Mouse (Mus musculus) hindbrain, embryonic 13.5 days (tissue): ENCODE measurements at regions not wholly inside any gene's neighbourhood (a gene's known extent, or its start where the extent isn't known, plus 50 kb on each side); places are given as distances from the start of the nearest gene placed in this dataset.

Source experiments
- ATAC-seq: fragments of 200-750 bp; cut with Nextera tagmentation; 2 replicates; pipeline ENCODE4 v1.8.0; 2017; ENCODE audit warnings: moderate TSS enrichment; ENCODE audit not compliant: low FRiP score
- H3K27ac ChIP-seq: fragments of 300-500 bp; sonication (generic); 2 replicates; pipeline ENCODE4 v1.5.1; 2015; ENCODE audit warnings: inconsistent platforms, mild to moderate bottlenecking, moderate library complexity
- H3K27me3 ChIP-seq: fragments of 300-500 bp; sonication (generic); 2 replicates; pipeline ENCODE4 v1.6.1; 2015; ENCODE audit warnings: mild to moderate bottlenecking, inconsistent platforms
- H3K36me3 ChIP-seq: fragments of 300-500 bp; sonication (generic); 2 replicates; pipeline ENCODE4 v1.6.1; 2015; ENCODE audit warnings: mild to moderate bottlenecking, inconsistent platforms
- H3K4me1 ChIP-seq: fragments of 300-500 bp; sonication (generic); replicated peaks from 2 replicates; pipeline ENCODE4 v1.6.1; 2015; ENCODE audit warnings: inconsistent platforms
- H3K4me2 ChIP-seq: fragments of 300-500 bp; sonication (generic); 2 replicates; pipeline ENCODE4 v1.6.1; 2015; ENCODE audit warnings: inconsistent platforms, mild to moderate bottlenecking, moderate library complexity
- H3K4me3 ChIP-seq: fragments of 300-500 bp; sonication (generic); 2 replicates; pipeline ENCODE4 v1.5.1; 2015; ENCODE audit warnings: mild to moderate bottlenecking, inconsistent platforms
- H3K9ac ChIP-seq: fragments of 300-500 bp; sonication (generic); 2 replicates; pipeline ENCODE4 v1.6.1; 2015; ENCODE audit warnings: mild to moderate bottlenecking, inconsistent platforms
- H3K9me3 ChIP-seq: fragments of 300-500 bp; sonication (generic); 2 replicates; pipeline ENCODE4 v1.6.1; 2016; ENCODE audit warnings: inconsistent platforms
- WGBS: fragments of 180-500 bp; shearing (Covaris S2); methylation state at CpG from one replicate; pipeline ENCODE4 v1.1.7; 2015; 5-methylcytosine and 5-hydroxymethylcytosine counted together

DNA sequence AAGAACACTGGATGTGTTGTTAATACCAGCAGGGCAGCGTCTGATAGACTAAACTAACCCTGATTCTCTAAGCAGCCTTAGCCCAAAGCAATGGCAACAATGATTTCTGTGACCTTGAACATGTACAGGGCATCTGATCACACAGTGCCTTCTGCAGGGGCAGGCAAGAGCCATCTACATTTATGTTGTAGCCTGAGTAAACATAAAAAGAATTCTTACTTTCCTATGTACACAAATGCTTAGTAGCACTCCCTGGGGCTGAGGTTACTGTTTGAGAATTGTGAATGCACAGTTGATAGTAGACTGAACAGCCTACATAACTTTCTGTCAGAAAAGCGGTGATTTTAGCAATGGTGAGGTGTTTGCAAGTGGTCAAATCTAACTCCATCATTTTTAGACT, 204.9 kb upstream of the Dusp10 start:
- no peaks in the 10 kb centered on the region for H3K4me1 ChIP-seq
- no peaks in the 10 kb centered on the region for H3K9me3 ChIP-seq
- no peak overlapping the region for H3K27ac ChIP-seq
- 88% methylated on average over 2 of the region's 2 CpGs for WGBS
- H3K4me2 ChIP-seq, result no peak overlapping the region
- no peaks in the 10 kb centered on the region for H3K27me3 ChIP-seq
- no peak overlapping the region for H3K4me3 ChIP-seq
- H3K9ac ChIP-seq, result no peak overlapping the region
- no peaks in the 10 kb centered on the region for H3K36me3 ChIP-seq
- no peak for ATAC-seq

DNA sequence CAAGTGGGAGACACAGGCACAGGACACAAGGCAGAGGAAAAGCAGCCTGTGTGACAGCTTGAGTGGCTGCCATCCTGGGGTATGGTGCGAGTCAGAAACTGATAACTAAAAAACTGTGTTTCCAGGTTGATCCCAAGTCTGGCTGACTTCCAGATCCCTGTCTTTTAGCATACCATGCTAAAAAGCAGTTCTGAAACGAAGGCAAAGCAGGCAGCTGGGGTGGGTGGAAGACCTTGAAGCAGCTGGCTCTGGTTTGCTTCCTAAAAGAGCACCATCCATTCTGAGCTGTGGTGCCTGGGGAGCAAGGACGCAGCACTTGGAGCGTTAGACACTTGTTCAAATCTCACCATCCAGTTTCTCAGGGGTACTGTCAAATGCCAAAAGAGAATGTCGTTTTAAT, 192.5 kb upstream of the Dusp10 start:
- 61% methylated on average over 5 of the region's 5 CpGs for WGBS
- H3K27me3 ChIP-seq, result no peaks in the 10 kb centered on the region
- no peaks in the 10 kb centered on the region for H3K36me3 ChIP-seq
- no peak overlapping the region for H3K4me2 ChIP-seq
- H3K4me3 ChIP-seq, result no peak overlapping the region
- no peaks in the 10 kb centered on the region for H3K4me1 ChIP-seq
- no peak overlapping the region for H3K27ac ChIP-seq
- ATAC-seq, result no peak
- H3K9me3 ChIP-seq, result no peaks in the 10 kb centered on the region
- no peak overlapping the region for H3K9ac ChIP-seq

DNA sequence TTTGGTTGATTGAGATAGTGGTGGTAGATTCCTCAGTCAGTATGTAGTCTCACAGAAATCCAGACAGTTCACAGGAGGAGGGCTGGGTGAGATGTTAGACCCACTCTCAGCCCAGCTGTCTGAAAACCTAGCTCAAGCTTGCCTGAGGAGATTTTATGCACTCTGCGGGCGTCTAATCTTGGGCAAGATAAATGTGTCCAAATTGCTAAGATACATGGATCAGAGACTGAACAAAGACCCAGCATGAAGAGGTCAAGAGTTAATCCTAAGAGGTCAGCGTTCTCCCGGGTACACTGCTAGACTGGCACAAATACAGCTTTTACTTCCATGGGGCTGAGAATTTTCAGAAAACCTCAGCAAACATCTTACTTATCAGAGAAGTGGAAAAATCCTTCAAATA, 186.8 kb upstream of the Dusp10 start:
- WGBS, result 23% methylated on average over 4 of the region's 4 CpGs
- Histone ChIP-seq H3K36me3 (no peaks in the 10 kb centered on the region), H3K4me1 (no peaks in the 10 kb centered on the region), H3K9ac (no peak overlapping the region), H3K27ac (no peak overlapping the region), H3K9me3 (0 out of 2 replicates have a peak, but pooled peaks cover 3% of the 10 kb centered on the region), H3K4me3 (no peak overlapping the region), H3K27me3 (no peaks in the 10 kb centered on the region), H3K4me2 (no peak overlapping the region)
- no peak for ATAC-seq

- H3K36me3 ChIP-seq, result no peaks in the 10 kb centered on the region
- no peak for ATAC-seq
- no peaks in the 10 kb centered on the region for H3K4me1 ChIP-seq
- H3K27me3 ChIP-seq, result no peaks in the 10 kb centered on the region
- H3K4me3 ChIP-seq, result no peak overlapping the region
- H3K27ac ChIP-seq, result no peak overlapping the region
- WGBS, result 79% methylated on average over 4 of the region's 4 CpGs
- H3K9ac ChIP-seq, result no peak overlapping the region
- H3K9me3 ChIP-seq, result no peaks in the 10 kb centered on the region
- no peak overlapping the region for H3K4me2 ChIP-seq
Observed at GRCm38 (mm10) chr1:183845135-183845534, 168.0 kb upstream of the Dusp10 start.

GRCm38 (mm10) chr1:183853956-183854613, 159.0 kb upstream of the Dusp10 start:
- Histone ChIP-seq H3K9ac (no peak overlapping the region), H3K27ac (no peak overlapping the region), H3K4me1 (no peaks in the 10 kb centered on the region), H3K36me3 (no peaks in the 10 kb centered on the region), H3K27me3 (no peaks in the 10 kb centered on the region), H3K9me3 (no peaks in the 10 kb centered on the region), H3K4me3 (no peak overlapping the region), H3K4me2 (no peak overlapping the region)
- WGBS, result 76% methylated on average over 3 of the region's 3 CpGs
- ATAC-seq, result no peak

DNA sequence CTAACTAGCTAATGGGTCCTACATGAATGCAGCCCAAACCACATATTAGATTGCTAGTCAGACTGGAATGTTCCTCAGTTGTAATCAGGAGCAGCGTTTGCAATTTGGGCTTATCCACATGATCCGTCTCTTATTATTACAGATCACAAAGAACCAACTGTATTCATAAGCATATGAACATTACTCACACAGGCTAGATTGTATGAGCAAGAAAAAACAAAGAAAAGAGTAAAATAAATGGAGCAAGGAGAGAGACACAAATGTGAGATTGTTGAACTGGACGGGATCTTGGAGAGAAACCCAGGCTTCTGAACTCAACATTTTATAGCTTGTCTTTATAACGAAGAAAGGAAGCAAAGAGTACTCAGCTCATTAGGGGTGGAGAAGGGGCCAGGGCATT, 148.0 kb upstream of the Dusp10 start:
- H3K9ac ChIP-seq, result no peak overlapping the region
- no peak for ATAC-seq
- H3K9me3 ChIP-seq, result no peaks in the 10 kb centered on the region
- no peak overlapping the region for H3K27ac ChIP-seq
- no peak overlapping the region for H3K4me2 ChIP-seq
- H3K27me3 ChIP-seq, result no peaks in the 10 kb centered on the region
- H3K36me3 ChIP-seq, result no peaks in the 10 kb centered on the region
- no peak overlapping the region for H3K4me3 ChIP-seq
- H3K4me1 ChIP-seq, result no peaks in the 10 kb centered on the region
- WGBS, result 89% methylated on average over 4 of the region's 4 CpGs

GRCm38 (mm10) chr1:183865586-183865985, 147.5 kb upstream of the Dusp10 start:
- no peak for ATAC-seq
- H3K9ac ChIP-seq, result no peak overlapping the region
- no peaks in the 10 kb centered on the region for H3K36me3 ChIP-seq
- no peaks in the 10 kb centered on the region for H3K9me3 ChIP-seq
- WGBS, result 89% methylated on average over 3 of the region's 3 CpGs
- H3K4me2 ChIP-seq, result no peak overlapping the region
- H3K27me3 ChIP-seq, result no peaks in the 10 kb centered on the region
- no peak overlapping the region for H3K27ac ChIP-seq
- no peaks in the 10 kb centered on the region for H3K4me1 ChIP-seq
- H3K4me3 ChIP-seq, result no peak overlapping the region

GRCm38 (mm10) chr1:183868965-183869364, 144.1 kb upstream of the Dusp10 start:
- 93% methylated on average over 5 of the region's 5 CpGs for WGBS
- H3K4me1 ChIP-seq, result no peaks in the 10 kb centered on the region
- no peaks in the 10 kb centered on the region for H3K27me3 ChIP-seq
- no peak overlapping the region for H3K4me3 ChIP-seq
- no peak overlapping the region for H3K9ac ChIP-seq
- no peak overlapping the region for H3K4me2 ChIP-seq
- H3K36me3 ChIP-seq, result no peaks in the 10 kb centered on the region
- no peaks in the 10 kb centered on the region for H3K9me3 ChIP-seq
- ATAC-seq, result no peak
- H3K27ac ChIP-seq, result no peak overlapping the region

GRCm38 (mm10) chr1:183895936-183896335, 117.2 kb upstream of the Dusp10 start:
- Histone ChIP-seq H3K27ac (no peak overlapping the region), H3K9ac (no peak overlapping the region), H3K9me3 (no peaks in the 10 kb centered on the region), H3K4me3 (no peak overlapping the region), H3K4me1 (peaks cover under 1% of the 10 kb centered on the region; the same call in 1 of the 2 replicates), H3K27me3 (no peaks in the 10 kb centered on the region), H3K36me3 (no peaks in the 10 kb centered on the region), H3K4me2 (no peak overlapping the region)
- WGBS, result 89% methylated on average over 3 of the region's 3 CpGs
- no peak for ATAC-seq

DNA sequence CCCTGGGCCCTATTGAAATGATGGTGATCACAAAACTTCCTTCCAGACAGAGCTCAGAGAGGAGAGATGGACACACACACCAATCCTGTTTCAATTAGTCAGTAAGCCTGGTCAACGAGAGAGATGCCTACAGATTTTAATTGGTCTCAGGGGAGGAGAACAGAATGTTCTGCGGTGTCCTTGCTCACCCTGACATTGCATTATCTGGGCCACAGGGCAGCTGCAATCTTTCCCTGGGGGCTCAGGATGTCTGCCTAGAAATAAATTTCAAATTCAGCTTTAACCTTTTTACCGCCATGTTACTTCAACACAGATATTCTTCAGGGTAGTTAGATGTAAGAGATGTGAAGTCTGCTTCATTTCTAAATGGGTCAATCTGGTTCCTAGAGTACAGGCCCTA, 115.0 kb upstream of the Dusp10 start:
- no peak for ATAC-seq
- Histone ChIP-seq H3K27me3 (no peaks in the 10 kb centered on the region), H3K27ac (no peak overlapping the region), H3K4me3 (no peak overlapping the region), H3K9ac (no peak overlapping the region), H3K4me1 (no peaks in the 10 kb centered on the region), H3K36me3 (no peaks in the 10 kb centered on the region), H3K9me3 (no peaks in the 10 kb centered on the region), H3K4me2 (no peak overlapping the region)
- WGBS, result 58% methylated on average over 3 of the region's 3 CpGs

GRCm38 (mm10) chr1:183904564-183904963, 108.5 kb upstream of the Dusp10 start:
- H3K27me3 ChIP-seq, result no peaks in the 10 kb centered on the region
- no peak overlapping the region for H3K4me3 ChIP-seq
- no peaks in the 10 kb centered on the region for H3K36me3 ChIP-seq
- 83% methylated on average over 7 of the region's 7 CpGs for WGBS
- H3K4me1 ChIP-seq, result no peaks in the 10 kb centered on the region
- H3K9ac ChIP-seq, result no peak overlapping the region
- H3K4me2 ChIP-seq, result no peak overlapping the region
- no peak overlapping the region for H3K27ac ChIP-seq
- ATAC-seq, result no peak
- H3K9me3 ChIP-seq, result no peaks in the 10 kb centered on the region

GRCm38 (mm10) chr1:183905345-183906142, 107.6 kb upstream of the Dusp10 start:
- ATAC-seq, result no peak
- no peak overlapping the region for H3K9ac ChIP-seq
- H3K27ac ChIP-seq, result no peak overlapping the region
- 82% methylated on average over 11 of the region's 11 CpGs for WGBS
- no peaks in the 10 kb centered on the region for H3K4me1 ChIP-seq
- H3K4me3 ChIP-seq, result no peak overlapping the region
- H3K36me3 ChIP-seq, result no peaks in the 10 kb centered on the region
- no peaks in the 10 kb centered on the region for H3K27me3 ChIP-seq
- H3K9me3 ChIP-seq, result no peaks in the 10 kb centered on the region
- H3K4me2 ChIP-seq, result no peak overlapping the region

DNA sequence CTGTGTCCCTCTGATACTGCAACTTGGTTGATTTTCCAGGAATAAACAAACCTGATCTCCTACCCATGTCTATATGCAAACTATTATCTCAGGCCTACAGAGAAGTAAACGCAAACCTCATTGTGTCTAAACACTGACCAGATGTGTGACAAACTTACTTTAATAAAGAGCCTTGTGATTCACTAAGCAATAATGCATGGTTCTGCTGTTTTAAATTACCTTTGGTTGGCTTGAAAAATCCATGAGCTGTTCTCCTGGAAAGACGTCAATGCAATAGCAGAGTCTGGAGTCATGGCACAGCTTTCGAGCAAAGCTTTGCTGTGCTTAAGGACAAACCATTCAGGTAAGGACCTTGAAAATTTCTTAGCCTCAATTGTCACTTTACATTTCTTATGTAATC, 95.4 kb upstream of the Dusp10 start:
- WGBS, result 92% methylated on average over 3 of the region's 3 CpGs
- ATAC-seq, result no peak
- H3K4me3 ChIP-seq, result no peak overlapping the region

More for the DNA sequence above, 95.4 kb upstream of the Dusp10 start:
- Histone ChIP-seq H3K27me3 (no peaks in the 10 kb centered on the region), H3K9ac (no peak overlapping the region), H3K36me3 (no peaks in the 10 kb centered on the region), H3K4me1 (no peaks in the 10 kb centered on the region), H3K27ac (no peak overlapping the region), H3K4me2 (no peak overlapping the region), H3K9me3 (no peaks in the 10 kb centered on the region)
